In genomic region chr11:3930931-3931330, GRCm38 (mm10) we compare ENCODE assay signal across 9 mouse cellular contexts. TPM values are rescaled to one million over a fixed set of nuclear protein-coding genes. Genes with fewer than 3 reads are reported as not detected.
A peak's percentile ranks its signal among the peaks of the same experiment; 100 is the strongest.
DNase-seq lines count a peak whose midpoint lies in the region; ATAC-seq lines count a peak whose summit lies in the region.
"Had no signal": no experiment of that assay in that cellular context is flagged by ENCODE, and none has a peak within 500 bp of the region (broad histone marks: within the 10 kb centered on the region; RNA-seq: fewer than 3 reads in every experiment).

No protein-coding gene starts in this region.

- peaks cover 26% of the 10 kb centered on the region for H3K4me1 ChIP-seq in megakaryocyte, embryonic 14.5 days
- H3K4me1 ChIP-seq in hindbrain, embryonic 11.5 days (replicated peaks; ENCODE audit: control insufficient read depth, insufficient read depth, low read length), result peaks cover 2% of the 10 kb centered on the region; the same call in 1 of the 2 replicates
- peaks cover 6% of the 10 kb centered on the region for H3K4me1 ChIP-seq in liver, embryonic 11.5 days (replicated peaks; ENCODE audit: control insufficient read depth, insufficient read depth, low read length)
- peaks cover 9% of the 10 kb centered on the region for H3K4me1 ChIP-seq in stomach, embryonic 16.5 days (ENCODE audit: control insufficient read depth, insufficient read depth, low read length)

- 29% methylated on average over 6 of the region's 6 CpGs for WGBS in hindbrain, embryonic 11.5 days
- 42% methylated on average over 6 of the region's 6 CpGs for WGBS in liver, embryonic 11.5 days
- 25% methylated on average over 6 of the region's 6 CpGs for WGBS in stomach, embryonic 16.5 days

- no peak for ATAC-seq in megakaryocyte, adult 5-6 weeks (ENCODE audit: poor library complexity, severe bottlenecking)
- no peak for ATAC-seq in hindbrain, embryonic 11.5 days (ENCODE audit: low FRiP score)
- ATAC-seq in liver, embryonic 11.5 days (replicated peaks; ENCODE audit: low FRiP score), result no peak
- ATAC-seq in stomach, embryonic 16.5 days (ENCODE audit: insufficient read depth, low FRiP score), result no peak

- no peak for DNase-seq in hindbrain, embryonic 11.5 days (ENCODE audit: low spot score)
- no peak for DNase-seq in liver, embryonic 11.5 days (ENCODE audit: low spot score)
- no peak for DNase-seq in adrenal gland, adult 18-20 months (ENCODE audit: low spot score in 2 of 2)
- DNase-seq in gastrocnemius, postnatal 10 days, result no peak
- no peak for DNase-seq in right cerebral cortex, adult 18-20 months

- H3K27ac ChIP-seq in hindbrain, embryonic 11.5 days (ENCODE audit: low read depth, low read length), result no peak overlapping the region
- no peak overlapping the region for H3K27ac ChIP-seq in liver, embryonic 11.5 days (ENCODE audit: low read depth, low read length)
- H3K27ac ChIP-seq in stomach, embryonic 16.5 days (ENCODE audit: low read length), result no peak overlapping the region

- peak overlapping the region; percentile 74; the same call in 1 of the 2 replicates for H3K4me2 ChIP-seq in hindbrain, embryonic 11.5 days (replicated peaks; ENCODE audit: low read depth, low read length)
- H3K4me2 ChIP-seq in liver, embryonic 11.5 days, result peak overlapping the region; percentile 84
- peak overlapping the region; percentile 74 for H3K4me2 ChIP-seq in stomach, embryonic 16.5 days (ENCODE audit: low read depth, low read length)

- peaks cover 34% of the 10 kb centered on the region for H3K27me3 ChIP-seq in megakaryocyte, embryonic 14.5 days (replicated peaks)
- no peaks in the 10 kb centered on the region for H3K27me3 ChIP-seq in hindbrain, embryonic 11.5 days (ENCODE audit: control insufficient read depth, insufficient read depth, low read length)
- H3K27me3 ChIP-seq in liver, embryonic 11.5 days (replicated peaks; ENCODE audit: control insufficient read depth, insufficient read depth, low read length), result no peaks in the 10 kb centered on the region
- no peaks in the 10 kb centered on the region for H3K27me3 ChIP-seq in stomach, embryonic 16.5 days (ENCODE audit: control insufficient read depth, insufficient read depth, low read length)

- peaks cover 10% of the 10 kb centered on the region for H3K36me3 ChIP-seq in megakaryocyte, embryonic 14.5 days (replicated peaks; ENCODE audit: low read length)
- H3K36me3 ChIP-seq in hindbrain, embryonic 11.5 days (ENCODE audit: control insufficient read depth, insufficient read depth, low read length), result no peaks in the 10 kb centered on the region
- peaks cover 2% of the 10 kb centered on the region; the same call in 1 of the 2 replicates for H3K36me3 ChIP-seq in liver, embryonic 11.5 days (ENCODE audit: control insufficient read depth, insufficient read depth, low read length)
- no peaks in the 10 kb centered on the region for H3K36me3 ChIP-seq in stomach, embryonic 16.5 days (ENCODE audit: control insufficient read depth, insufficient read depth, low read length)

- H3K9ac ChIP-seq in hindbrain, embryonic 11.5 days (ENCODE audit: low read depth, low read length), result 0 out of 2 replicates have a peak overlapping the region, but pooled peaks have one; percentile 47
- H3K9ac ChIP-seq in liver, embryonic 11.5 days (ENCODE audit: low read depth, low read length), result no peak overlapping the region; the same call in 1 of the 2 replicates
- H3K9ac ChIP-seq in stomach, embryonic 16.5 days (ENCODE audit: low read length), result peak overlapping the region; percentile 72

- H3K4me3 ChIP-seq in megakaryocyte, embryonic 14.5 days (replicated peaks), result peak overlapping the region; percentile 93
- peak overlapping the region; percentile 39 for H3K4me3 ChIP-seq in hindbrain, embryonic 11.5 days (ENCODE audit: low read depth, low read length)
- peak overlapping the region; percentile 63 for H3K4me3 ChIP-seq in liver, embryonic 11.5 days (ENCODE audit: low read depth, low read length)
- peak overlapping the region; percentile 58 for H3K4me3 ChIP-seq in stomach, embryonic 16.5 days (replicated peaks; ENCODE audit: low read length)

- no peaks in the 10 kb centered on the region for H3K9me3 ChIP-seq in megakaryocyte, embryonic 14.5 days
- H3K9me3 ChIP-seq in hindbrain, embryonic 11.5 days (ENCODE audit: control insufficient read depth, low read length), result no peaks in the 10 kb centered on the region
- no peaks in the 10 kb centered on the region for H3K9me3 ChIP-seq in liver, embryonic 11.5 days (ENCODE audit: control insufficient read depth, low read length)
- H3K9me3 ChIP-seq in stomach, embryonic 16.5 days (replicated peaks; ENCODE audit: control insufficient read depth, low read length), result no peaks in the 10 kb centered on the region

RNA-seq across cellular contexts. Expression of gene Tcn2, which starts 1.0 kb away (rescaled TPM):
- polyA plus RNA-seq in megakaryocyte, embryonic 14.5 days (2012; ENCODE audit: insufficient read depth, low replicate concordance), result 2.7 and 9.7 TPM in 2 replicates
- total RNA-seq in megakaryocyte, adult 5-6 weeks (2015), result 108 and 109 TPM in 2 replicates
- 57.0 and 66.9 TPM in 2 replicates for total RNA-seq in megakaryocyte, adult 5-6 weeks (2017)
- polyA plus RNA-seq in hindbrain, embryonic 11.5 days (2014; fragmentation: Nextera tagmentation; extraction: Ambion mirVana), result 32.8 and 38.8 TPM in 2 replicates
- 21.1 and 22.7 TPM in 2 replicates for polyA plus RNA-seq in liver, embryonic 11.5 days (2014; fragmentation: Nextera tagmentation; extraction: Ambion mirVana)
- 49.9 and 52.4 TPM in 2 replicates for polyA plus RNA-seq in stomach, embryonic 16.5 days (2015; fragmentation: Nextera tagmentation; extraction: Ambion mirVana)
- total RNA-seq in adrenal gland, adult 18-20 months (2021), result 100 to 1,000 TPM; 113 to 133 TPM
- total RNA-seq in gastrocnemius, postnatal 10 days (2021), result 10 to 100 TPM; 17.4 to 22.2 TPM

RNA-seq across cellular contexts. Expression of gene Slc35e4, which starts 16.5 kb away (rescaled TPM):
- 11.8 and 25.3 TPM in 2 replicates for polyA plus RNA-seq in megakaryocyte, embryonic 14.5 days (2012; ENCODE audit: insufficient read depth, low replicate concordance)
- 4.0 and 4.1 TPM in 2 replicates for total RNA-seq in megakaryocyte, adult 5-6 weeks (2015)
- 7.4 and 7.9 TPM in 2 replicates for total RNA-seq in megakaryocyte, adult 5-6 weeks (2017)
- polyA plus RNA-seq in hindbrain, embryonic 11.5 days (2014; fragmentation: Nextera tagmentation; extraction: Ambion mirVana), result 4.0 and 4.4 TPM in 2 replicates
- 0.97 and 1.4 TPM in 2 replicates for polyA plus RNA-seq in liver, embryonic 11.5 days (2014; fragmentation: Nextera tagmentation; extraction: Ambion mirVana)
- polyA plus RNA-seq in stomach, embryonic 16.5 days (2015; fragmentation: Nextera tagmentation; extraction: Ambion mirVana), result 6.4 and 7.9 TPM in 2 replicates
- 1 to 10 TPM; 4.2 to 8.5 TPM for total RNA-seq in adrenal gland, adult 18-20 months (2021)
- total RNA-seq in gastrocnemius, postnatal 10 days (2021), result 10 to 100 TPM; 15.8 to 19.4 TPM

RNA-seq across cellular contexts. Expression of gene Pes1, which starts 32.8 kb away (rescaled TPM):
- 8.1 and 39.9 TPM in 2 replicates for polyA plus RNA-seq in megakaryocyte, embryonic 14.5 days (2012; ENCODE audit: insufficient read depth, low replicate concordance)
- total RNA-seq in megakaryocyte, adult 5-6 weeks (2015), result 28.5 and 31.1 TPM in 2 replicates
- 60.7 and 86.6 TPM in 2 replicates for total RNA-seq in megakaryocyte, adult 5-6 weeks (2017)
- polyA plus RNA-seq in hindbrain, embryonic 11.5 days (2014; fragmentation: Nextera tagmentation; extraction: Ambion mirVana), result 65.7 and 71.9 TPM in 2 replicates
- polyA plus RNA-seq in liver, embryonic 11.5 days (2014; fragmentation: Nextera tagmentation; extraction: Ambion mirVana), result 105 and 112 TPM in 2 replicates
- polyA plus RNA-seq in stomach, embryonic 16.5 days (2015; fragmentation: Nextera tagmentation; extraction: Ambion mirVana), result 73.8 and 79.0 TPM in 2 replicates
- total RNA-seq in adrenal gland, adult 18-20 months (2021), result 10 to 100 TPM; 52.4 to 55.6 TPM
- 10 to 100 TPM; 42.0 to 44.9 TPM for total RNA-seq in gastrocnemius, postnatal 10 days (2021)

RNA-seq across cellular contexts. Expression of gene Dusp18, which starts 35.9 kb away (rescaled TPM):
- 0.70 TPM in 1 of 2 replicates, not detected in the other for polyA plus RNA-seq in megakaryocyte, embryonic 14.5 days (2012; ENCODE audit: insufficient read depth, low replicate concordance)
- total RNA-seq in megakaryocyte, adult 5-6 weeks (2015), result 0.41 and 0.49 TPM in 2 replicates
- 0.08 and 0.44 TPM in 2 replicates for total RNA-seq in megakaryocyte, adult 5-6 weeks (2017)
- polyA plus RNA-seq in hindbrain, embryonic 11.5 days (2014; fragmentation: Nextera tagmentation; extraction: Ambion mirVana), result 21.6 and 28.0 TPM in 2 replicates
- 2.0 and 2.5 TPM in 2 replicates for polyA plus RNA-seq in liver, embryonic 11.5 days (2014; fragmentation: Nextera tagmentation; extraction: Ambion mirVana)
- 9.5 and 11.3 TPM in 2 replicates for polyA plus RNA-seq in stomach, embryonic 16.5 days (2015; fragmentation: Nextera tagmentation; extraction: Ambion mirVana)
- 1 to 10 TPM; 3.5 to 5.2 TPM for total RNA-seq in adrenal gland, adult 18-20 months (2021)
- 1 to 10 TPM; 2.1 to 2.8 TPM for total RNA-seq in gastrocnemius, postnatal 10 days (2021)

RNA-seq across cellular contexts. Expression of gene 4921536K21Rik, which starts 36.0 kb away (rescaled TPM):
- polyA plus RNA-seq in megakaryocyte, embryonic 14.5 days (2012; ENCODE audit: insufficient read depth, low replicate concordance), result 0.15 TPM in 1 of 2 replicates, not detected in the other
- 0.09 TPM in 1 of 2 replicates, not detected in the other for total RNA-seq in megakaryocyte, adult 5-6 weeks (2015)
- total RNA-seq in megakaryocyte, adult 5-6 weeks (2017), result 0.15 TPM in 1 of 2 replicates, not detected in the other
- 0.27 and 1.2 TPM in 2 replicates for polyA plus RNA-seq in hindbrain, embryonic 11.5 days (2014; fragmentation: Nextera tagmentation; extraction: Ambion mirVana)
- polyA plus RNA-seq in liver, embryonic 11.5 days (2014; fragmentation: Nextera tagmentation; extraction: Ambion mirVana), result not detected in 2 replicates
- 0.13 and 0.36 TPM in 2 replicates for polyA plus RNA-seq in stomach, embryonic 16.5 days (2015; fragmentation: Nextera tagmentation; extraction: Ambion mirVana)
- total RNA-seq in adrenal gland, adult 18-20 months (2021), result under 1 TPM; 0.53 to 0.74 TPM
- total RNA-seq in gastrocnemius, postnatal 10 days (2021), result under 1 TPM in 1 of 2 experiments, not detected in 1; 0.23 TPM
- total RNA-seq: granulocyte monocyte progenitor cell, adult 5-6 weeks had no signal

Comparison
In these comparisons a context has a peak if more than half of its experiments do, and no peak if none do; other contexts are left out.
1. H3K4me3 ChIP-seq: peak in every context shown above with its lines; median percentile 93 in megakaryocyte, embryonic 14.5 days; 63 in liver, embryonic 11.5 days; 58 in stomach, embryonic 16.5 days; 39 in hindbrain, embryonic 11.5 days.